Mouse (Mus musculus) forebrain, embryonic 14.5 days (tissue): ENCODE data around the gene Gm45021. TPM values are rescaled to one million over a fixed set of nuclear protein-coding genes. Genes with fewer than 3 reads are reported as not detected.

Experiments
- ATAC-seq: fragments of 200-750 bp; cut with Nextera tagmentation; 2 replicates; pipeline ENCODE4 v1.8.0; 2017; ENCODE audit warnings: mild to moderate bottlenecking, moderate library complexity
- DNase-seq: peaks from one replicate; pipeline ENCODE4 v3.0.0-alpha.2; 2015; ENCODE audit warnings: low spot score
- H3K27ac ChIP-seq: fragments of 300-500 bp; sonication (generic); 2 replicates; pipeline ENCODE4 v1.5.1; 2014; ENCODE audit warnings: low read depth, mild to moderate bottlenecking, control low read depth, low read length, moderate library complexity
- H3K27me3 ChIP-seq: fragments of 300-500 bp; sonication (generic); replicated peaks from 2 replicates; pipeline ENCODE4 v1.6.1; 2014; ENCODE audit warnings: low read length, control low read depth, mixed read lengths; ENCODE audit not compliant: control insufficient read depth, insufficient read depth
- H3K36me3 ChIP-seq: fragments of 300-500 bp; sonication (generic); 2 replicates; pipeline ENCODE4 v1.6.1; 2014; ENCODE audit warnings: low read length, control low read depth; ENCODE audit not compliant: control insufficient read depth, insufficient read depth
- H3K4me1 ChIP-seq: fragments of 300-500 bp; sonication (generic); 2 replicates; pipeline ENCODE4 v1.6.1; 2014; ENCODE audit warnings: antibody characterized with exemption, low read length, control low read depth; ENCODE audit not compliant: control insufficient read depth, insufficient read depth
- H3K4me2 ChIP-seq: fragments of 300-500 bp; sonication (generic); 2 replicates; pipeline ENCODE4 v1.6.1; 2014; ENCODE audit warnings: mild to moderate bottlenecking, control low read depth, low read length
- H3K4me3 ChIP-seq: fragments of 300-500 bp; sonication (generic); 2 replicates; pipeline ENCODE4 v1.5.1; 2014; ENCODE audit warnings: low read depth, low read length, control low read depth
- H3K9ac ChIP-seq: fragments of 300-500 bp; sonication (generic); 2 replicates; pipeline ENCODE4 v1.6.1; 2014; ENCODE audit warnings: mild to moderate bottlenecking, low read length, control low read depth, moderate library complexity
- H3K9me3 ChIP-seq: fragments of 300-500 bp; sonication (generic); replicated peaks from 2 replicates; pipeline ENCODE4 v1.6.1; 2016; ENCODE audit warnings: low read length, control low read depth, mixed read lengths; ENCODE audit not compliant: control insufficient read depth
- WGBS: fragments of 180-500 bp; shearing (Covaris S2); extraction: QIAGEN DNeasy Blood & Tissue Kit; methylation state at CpG from one replicate; pipeline ENCODE4 v1.1.7; 2014; 5-methylcytosine and 5-hydroxymethylcytosine counted together
- polyA plus RNA-seq: library from polyadenylated mRNA; unstranded; fragments of >200 nt; fragmentation: Nextera tagmentation; extraction: Ambion mirVana; gene quantifications from 2 replicates; pipeline ENCODE4 v1.2.1, GENCODE M21; 2014

The Gm45021 gene
- polyA plus RNA-seq, 1 experiment from 2014 or later: not detected

DNA sequence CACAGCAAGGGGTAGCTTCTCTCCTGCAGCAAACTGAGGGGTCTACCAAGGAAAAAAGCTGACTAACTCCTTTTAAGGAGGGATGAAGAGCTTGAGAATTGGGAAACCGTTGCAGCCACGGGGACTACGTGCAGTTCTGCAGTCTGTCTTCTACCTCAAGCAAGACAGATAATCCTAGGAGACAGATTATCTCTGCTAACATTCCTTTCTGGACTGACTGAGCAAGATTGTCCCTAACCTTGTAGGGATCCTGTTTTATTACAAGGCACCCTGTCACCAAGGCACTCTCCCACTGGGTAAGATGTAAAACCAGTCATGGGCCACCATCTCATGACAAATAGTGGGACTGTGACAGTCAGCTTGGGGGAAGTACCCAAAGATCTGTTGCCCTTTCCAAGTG lies 8.2 kb upstream of the Gm45021 start:
- H3K27ac ChIP-seq: no peak overlapping the region
- H3K4me1 ChIP-seq: no peaks in the 10 kb centered on the region
- ATAC-seq: no peak
- H3K27me3 ChIP-seq: no peaks in the 10 kb centered on the region
- no peak for DNase-seq
- WGBS: 25% methylated on average over 3 of the region's 3 CpGs
- no peak overlapping the region for H3K4me2 ChIP-seq
- H3K36me3 ChIP-seq: no peaks in the 10 kb centered on the region
- no peaks in the 10 kb centered on the region for H3K9me3 ChIP-seq
- no peak overlapping the region for H3K9ac ChIP-seq
- H3K4me3 ChIP-seq: no peak overlapping the region

DNA sequence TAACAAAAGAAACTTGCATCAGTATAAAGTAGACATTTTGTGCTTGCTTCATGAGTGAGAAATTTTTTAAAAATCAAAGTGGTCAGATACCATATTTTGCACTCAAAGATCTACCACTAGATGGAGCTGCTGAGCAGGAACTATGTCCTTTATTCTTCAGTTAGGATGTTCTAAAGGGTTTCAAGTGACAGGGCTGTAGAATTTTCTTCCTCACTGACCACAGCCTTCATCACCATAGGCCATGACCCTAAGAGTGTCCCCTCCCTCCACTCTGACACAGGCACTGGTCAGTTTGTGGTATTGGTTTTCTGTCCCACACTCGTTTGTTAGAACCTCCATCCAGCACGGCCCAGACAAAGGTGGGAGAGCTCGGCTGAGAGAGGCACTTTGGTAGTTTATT lies 7.4 kb upstream of the Gm45021 start:
- ATAC-seq: peak; percentile 40; the same call in 1 of the 2 replicates

GRCm38 (mm10) chr6:48591221-48591845 lies 1.9 kb downstream of the Gm45021 start:
- Histone ChIP-seq H3K4me3 (no peak overlapping the region), H3K9ac (no peak overlapping the region), H3K4me2 (no peak overlapping the region), H3K9me3 (peaks cover 2% of the 10 kb centered on the region; the same call in 1 of the 2 replicates), H3K27me3 (no peaks in the 10 kb centered on the region), H3K4me1 (peaks cover 13% of the 10 kb centered on the region), H3K36me3 (peaks cover 4% of the 10 kb centered on the region), H3K27ac (no peak overlapping the region)
- DNase-seq (no peak), ATAC-seq (no peak)
- WGBS: 91% methylated on average over 3 of the region's 3 CpGs

More for the DNA sequence above, 7.4 kb upstream of the Gm45021 start:
- no peaks in the 10 kb centered on the region for H3K9me3 ChIP-seq
- H3K4me3 ChIP-seq: no peak overlapping the region
- H3K4me2 ChIP-seq: no peak overlapping the region
- no peak overlapping the region for H3K27ac ChIP-seq
- peak; percentile 82 for DNase-seq
- no peaks in the 10 kb centered on the region for H3K27me3 ChIP-seq
- no peak overlapping the region for H3K9ac ChIP-seq
- no peaks in the 10 kb centered on the region for H3K4me1 ChIP-seq
- H3K36me3 ChIP-seq: no peaks in the 10 kb centered on the region
- 65% methylated on average over 3 of the region's 3 CpGs for WGBS

- Histone ChIP-seq H3K36me3 (peaks cover 9% of the 10 kb centered on the region), H3K4me1 (peaks cover 13% of the 10 kb centered on the region), H3K9me3 (peaks cover 7% of the 10 kb centered on the region; the same call in 1 of the 2 replicates), H3K27ac (no peak overlapping the region), H3K4me2 (no peak overlapping the region), H3K9ac (no peak overlapping the region), H3K4me3 (no peak overlapping the region), H3K27me3 (no peaks in the 10 kb centered on the region)
- WGBS: 94% methylated on average over 6 of the region's 6 CpGs
- ATAC-seq (no peak), DNase-seq (no peak)
Observed at GRCm38 (mm10) chr6:48591871-48592270, 2.5 kb downstream of the Gm45021 start.

DNA sequence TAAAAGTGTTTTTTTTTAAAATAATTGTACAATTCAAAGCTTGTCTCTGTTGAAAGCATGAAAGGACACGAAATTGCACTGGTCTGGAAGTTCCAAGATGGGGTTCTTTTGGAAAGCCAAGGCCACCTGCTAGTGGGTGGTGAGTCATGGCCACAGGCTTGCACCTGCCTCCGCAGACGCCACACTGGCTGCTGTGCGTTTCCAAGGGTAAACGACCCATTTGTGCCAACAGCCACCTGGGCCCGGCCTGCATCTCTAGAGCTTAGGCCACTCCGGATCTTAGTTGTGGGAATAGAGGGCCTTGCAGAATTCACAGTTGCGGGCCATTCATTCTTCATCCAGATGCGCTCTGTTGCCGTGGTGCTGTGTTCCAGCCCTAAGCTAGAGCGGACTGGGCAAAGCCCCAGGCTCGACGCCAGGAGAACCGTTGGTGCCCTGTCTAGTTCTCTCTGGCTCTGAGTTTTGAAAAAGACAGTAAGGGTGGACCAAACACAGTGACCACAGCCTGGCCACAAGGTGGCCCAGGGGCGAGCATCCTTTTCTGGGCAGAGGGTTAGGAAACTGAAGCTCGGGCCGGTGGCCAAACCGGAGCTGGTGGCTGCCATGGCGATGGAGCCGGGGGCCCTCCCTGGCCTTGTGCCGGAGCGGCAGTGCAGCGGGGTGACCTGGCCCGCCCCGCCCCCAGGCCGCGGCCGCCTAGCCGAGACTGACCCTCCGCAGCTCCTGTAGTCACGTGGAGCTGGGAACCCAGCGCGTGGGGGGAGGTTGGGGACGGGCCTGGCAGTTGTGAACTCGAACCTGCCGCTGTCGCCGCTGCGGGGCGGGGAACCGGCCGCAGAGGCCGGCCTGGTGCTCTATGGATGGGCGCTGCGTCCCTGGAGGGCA lies 4.0 kb downstream of the Gm45021 start, which contains the start of the genes Repin1 and Gm44965:
Repin1 (plus strand) TSS at position 726 of the 885 bp plus-strand sequence.
Gm44965 (plus strand) TSS at position 784 of the 885 bp plus-strand sequence.
- DNase-seq (peak; percentile 89), ATAC-seq (peak; percentile 91)
- Histone ChIP-seq H3K4me2 (peak within 1 kb of the TSS; percentile 73), H3K36me3 (peaks cover 24% of the 10 kb centered on the region), H3K9me3 (peaks cover 18% of the 10 kb centered on the region; the same call in 1 of the 2 replicates), H3K9ac (peak within 1 kb of the TSS; percentile 86), H3K4me3 (peak within 1 kb of the TSS; percentile 75), H3K27me3 (no peaks in the 10 kb centered on the region), H3K27ac (peak within 1 kb of the TSS; percentile 90), H3K4me1 (peaks cover 13% of the 10 kb centered on the region)
- WGBS: 3% methylated on average over 45 of the region's 45 CpGs

GRCm38 (mm10) chr6:48594043-48594738 lies 4.8 kb downstream of the Gm45021 start:
- Histone ChIP-seq H3K4me1 (peaks cover 13% of the 10 kb centered on the region), H3K9ac (peak overlapping the region; percentile 86), H3K27ac (peak overlapping the region; percentile 90), H3K4me2 (peak overlapping the region; percentile 73), H3K4me3 (peak overlapping the region; percentile 75), H3K9me3 (peaks cover 18% of the 10 kb centered on the region; the same call in 1 of the 2 replicates), H3K27me3 (no peaks in the 10 kb centered on the region), H3K36me3 (peaks cover 32% of the 10 kb centered on the region)
- ATAC-seq: peak; percentile 66
- under 1% methylated on average over 37 of the region's 41 CpGs for WGBS
- DNase-seq: peak; percentile 63

DNA sequence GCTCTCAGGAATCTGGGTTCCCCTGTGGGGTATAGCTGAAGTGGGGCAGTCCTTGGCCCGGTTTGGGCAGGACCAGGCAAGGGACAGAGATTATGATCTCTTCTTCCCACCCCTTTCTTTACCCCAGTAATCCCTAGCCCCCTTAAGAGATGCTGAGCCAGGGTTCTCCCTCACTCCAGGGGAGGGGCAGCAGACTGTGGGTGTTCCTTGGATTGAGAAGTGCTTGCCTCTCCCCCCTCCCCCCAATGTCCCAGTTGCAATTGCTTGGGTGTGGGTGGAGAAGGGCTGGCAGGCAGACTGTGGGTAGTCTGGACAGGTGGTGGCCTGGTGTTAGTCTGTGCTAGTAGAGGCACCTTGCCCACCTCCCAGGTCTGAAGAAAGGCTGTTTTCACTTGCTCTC lies 5.9 kb downstream of the Gm45021 start:
- peaks cover 18% of the 10 kb centered on the region; the same call in 1 of the 2 replicates for H3K9me3 ChIP-seq
- 0 out of 2 replicates have a peak overlapping the region, but pooled peaks have one; percentile 75 for H3K4me3 ChIP-seq
- H3K9ac ChIP-seq: peak overlapping the region; percentile 86; the same call in 1 of the 2 replicates
- H3K27me3 ChIP-seq: no peaks in the 10 kb centered on the region
- no peak overlapping the region for H3K27ac ChIP-seq
- peaks cover 13% of the 10 kb centered on the region for H3K4me1 ChIP-seq
- peaks cover 40% of the 10 kb centered on the region for H3K36me3 ChIP-seq
- H3K4me2 ChIP-seq: peak overlapping the region; percentile 73
- 43% methylated on average over 1 of the region's 1 CpGs for WGBS
- DNase-seq (no peak), ATAC-seq (no peak)

GRCm38 (mm10) chr6:48596545-48597232 lies 7.3 kb downstream of the Gm45021 start:
- no peak for ATAC-seq
- Histone ChIP-seq H3K4me1 (peaks cover 17% of the 10 kb centered on the region), H3K27me3 (no peaks in the 10 kb centered on the region), H3K9me3 (peaks cover 18% of the 10 kb centered on the region; the same call in 1 of the 2 replicates), H3K27ac (no peak overlapping the region), H3K4me3 (no peak overlapping the region), H3K9ac (no peak overlapping the region), H3K36me3 (peaks cover 40% of the 10 kb centered on the region), H3K4me2 (no peak overlapping the region)
- whole genome bisulfite sequencing: 96% methylated on average over 45 of the region's 45 CpGs
- no peak for DNase-seq
